Mouse (Mus musculus) heart, adult 2 months (tissue): ENCODE measurements at regions not wholly inside any gene's neighbourhood (a gene's known extent, or its start where the extent isn't known, plus 50 kb on each side); places are given as distances from the start of the nearest gene placed in this dataset.

Source experiments
- CTCF ChIP-seq: fragments of 200-600 bp; IDR thresholded peaks from 2 replicates; pipeline ENCODE4 v1.8.1; 2022; ENCODE audit warnings: antibody characterized with exemption, mild to moderate bottlenecking, moderate library complexity
- POLR2A ChIP-seq: fragments of 200-500 bp; IDR thresholded peaks from 2 replicates; pipeline ENCODE4 v1.6.1; 2011; ENCODE audit warnings: mild to moderate bottlenecking, low read depth, low read length, control low read depth; ENCODE audit not compliant: insufficient read depth

GRCm38 (mm10) chr13:59206186-59206585 is 378.8 kb downstream of the Agtpbp1 start:
- TF ChIP-seq CTCF (no peak), POLR2A (no peak)
